Mouse (Mus musculus): ENCODE measurements around the gene Ccnt1. TPM values are rescaled to one million over a fixed set of nuclear protein-coding genes. Genes with fewer than 3 reads are reported as not detected.

Ccnt1 gene
- 57.0 and 57.3 TPM in 2 replicates for total RNA-seq (2021)
- long read RNA-seq, experiment 1, transcript Ccnt1-201 (9 exons, 2,175 nt), result major isoform, 8 of 15 reads
- long read RNA-seq, experiment 1, partial matches to known transcripts, result 1 of 15 reads
- long read RNA-seq, experiment 1, other reads (novel, unspliced or antisense), result 6 of 15 reads
- long read RNA-seq, experiment 2, partial matches to known transcripts, result 1 of 9 reads
- long read RNA-seq, experiment 2, other reads (novel, unspliced or antisense), result 3 of 9 reads

GRCm38 (mm10) chr15:98570873-98571538 lies at the start of gene Ccnt1, which contains the start of gene 4930415O20Rik:
Gene Ccnt1, minus strand, starts transcription at chr15:98570923.
Gene 4930415O20Rik, plus strand, starts transcription at chr15:98571004.
- no peak for DNase-seq

DNA sequence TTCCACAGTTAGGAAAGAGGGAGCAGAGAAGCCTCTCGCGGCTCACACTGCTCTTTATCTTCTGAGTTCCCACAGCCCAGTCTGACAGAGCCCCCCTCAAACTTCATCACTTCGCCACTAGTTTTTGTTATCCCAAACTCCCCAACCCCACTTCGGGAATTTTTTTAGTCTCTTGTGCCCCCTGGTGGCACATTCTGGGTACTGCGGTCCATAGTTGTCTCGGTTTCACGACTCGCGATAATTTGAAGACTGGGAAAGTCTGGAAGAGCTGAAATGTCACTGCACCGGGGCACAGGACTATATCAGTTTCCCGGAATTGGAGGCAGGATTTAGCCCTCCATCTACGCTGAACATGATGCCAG lies 46.4 kb upstream of the Ccnt1 start:
- DNase-seq, result peak; percentile 82

GRCm38 (mm10) chr15:98616362-98617175 lies 45.8 kb upstream of the Ccnt1 start:
- no peak for DNase-seq

GRCm38 (mm10) chr15:98615751-98616150 lies 45.0 kb upstream of the Ccnt1 start:
- DNase-seq, result no peak

DNA sequence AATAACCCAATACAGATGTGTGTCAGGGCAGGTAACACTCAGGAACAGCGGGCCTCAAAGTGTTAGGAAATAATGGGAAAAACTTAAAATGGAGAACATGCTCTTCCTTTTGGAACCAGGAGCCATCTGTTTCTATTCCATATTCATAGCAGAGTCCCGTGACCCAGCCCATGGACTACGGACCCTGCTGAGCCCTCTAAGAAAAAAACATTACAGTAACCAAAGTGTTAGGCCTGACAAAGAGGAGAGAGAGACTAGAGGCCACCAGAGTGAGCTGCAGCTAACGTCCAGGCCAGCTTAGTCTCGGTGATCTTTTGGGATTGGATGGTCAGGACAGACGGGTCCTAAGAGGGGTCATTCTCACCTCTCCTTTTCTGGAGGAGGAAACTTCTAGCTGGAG lies 44.2 kb upstream of the Ccnt1 start:
- no peak for DNase-seq

DNA sequence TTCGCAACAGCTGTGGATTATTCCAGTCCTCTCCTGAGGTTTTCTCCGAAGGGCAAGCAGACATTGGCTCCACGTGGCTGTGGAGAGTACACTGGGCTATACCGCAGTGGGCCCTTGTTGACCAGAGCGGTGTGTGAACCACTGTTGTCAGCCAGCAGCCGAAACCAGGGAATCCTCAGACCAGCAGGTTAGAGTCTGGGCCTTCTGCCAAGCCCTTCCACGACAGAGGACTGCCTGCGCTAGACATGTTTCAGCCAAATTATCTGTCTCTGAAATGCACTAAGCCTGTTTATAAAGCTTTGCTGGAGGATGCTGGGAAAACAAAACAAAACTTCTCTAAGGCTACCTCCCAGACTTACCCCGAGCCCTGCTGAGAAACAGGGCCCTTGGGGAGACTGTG lies 43.8 kb upstream of the Ccnt1 start:
- peak; percentile 54 for DNase-seq

- no peak for DNase-seq
These were observed 41.5 kb upstream of the Ccnt1 start for GRCm38 (mm10) chr15:98612229-98612628.

DNA sequence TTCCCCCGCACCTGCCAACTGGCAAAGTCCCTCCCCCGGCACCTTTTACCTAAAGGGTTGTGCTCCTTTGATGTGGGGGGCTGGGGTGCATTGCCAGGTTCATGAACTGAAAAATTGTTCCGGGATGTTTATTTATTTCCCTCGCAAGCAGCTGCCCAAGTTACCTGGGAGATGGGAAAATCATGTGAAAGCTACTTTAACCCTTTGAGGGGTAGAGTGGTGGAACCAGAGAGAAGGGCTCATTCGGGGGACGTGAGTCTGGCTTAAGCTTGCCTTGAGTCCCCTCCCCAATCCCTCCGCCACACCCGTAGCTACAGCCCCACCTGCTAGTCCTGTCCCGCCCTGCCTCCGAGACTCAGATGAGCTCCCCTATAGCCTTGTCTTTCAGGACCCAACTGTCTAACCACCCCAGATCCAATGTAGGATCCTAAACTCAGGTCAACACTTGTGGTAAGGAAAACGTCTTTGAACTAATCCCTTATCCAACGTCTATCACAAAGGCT lies 39.5 kb upstream of the Ccnt1 start:
- no peak for DNase-seq

DNA sequence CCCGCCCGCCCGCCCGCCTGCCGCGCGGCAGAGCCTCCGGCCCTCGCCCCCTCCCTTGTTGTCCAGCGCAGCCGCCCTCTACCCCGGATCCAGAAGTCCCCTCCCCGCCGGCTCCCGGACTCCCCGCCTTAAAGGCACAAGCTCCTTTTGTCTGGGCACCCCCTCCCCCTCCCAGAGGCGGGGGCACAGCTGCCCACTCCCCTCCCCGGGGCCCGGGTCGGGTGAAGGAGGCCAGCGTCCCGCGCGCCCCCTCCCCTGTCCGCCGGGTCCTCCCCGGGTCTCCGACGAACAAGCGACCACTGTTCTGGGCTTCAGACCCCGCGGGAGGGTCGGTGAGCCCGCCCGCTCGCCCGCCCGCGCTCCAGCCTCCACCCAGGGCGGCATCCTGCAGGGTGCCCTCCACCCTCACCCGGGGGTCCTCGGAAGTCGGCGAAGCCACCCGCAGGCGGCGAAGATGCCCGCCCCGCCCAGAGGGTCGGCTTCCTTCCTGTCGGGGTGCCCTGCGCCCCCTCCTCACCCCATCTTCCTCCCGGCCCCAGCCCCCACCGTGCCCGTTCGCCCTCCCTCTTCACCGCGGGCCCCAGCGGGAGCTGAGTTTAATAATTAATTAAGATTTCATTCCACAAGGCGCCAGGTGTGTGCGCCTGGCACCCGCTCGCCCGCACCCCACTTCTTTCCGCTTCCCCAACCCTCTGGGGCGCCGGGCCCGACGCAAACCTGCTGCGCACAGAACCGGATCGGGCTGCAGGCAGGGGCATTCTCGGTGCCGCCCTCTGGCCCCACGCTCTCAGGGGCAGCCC lies 38.8 kb upstream of the Ccnt1 start, which contains the start of gene Adcy6:
TSS of gene Adcy6 (minus strand) at position 746 of the 800 bp plus-strand sequence.
- DNase-seq, result peak; percentile 90

GRCm38 (mm10) chr15:98608784-98609250 lies 38.1 kb upstream of the Ccnt1 start:
- DNase-seq, result peak; percentile 48

DNA sequence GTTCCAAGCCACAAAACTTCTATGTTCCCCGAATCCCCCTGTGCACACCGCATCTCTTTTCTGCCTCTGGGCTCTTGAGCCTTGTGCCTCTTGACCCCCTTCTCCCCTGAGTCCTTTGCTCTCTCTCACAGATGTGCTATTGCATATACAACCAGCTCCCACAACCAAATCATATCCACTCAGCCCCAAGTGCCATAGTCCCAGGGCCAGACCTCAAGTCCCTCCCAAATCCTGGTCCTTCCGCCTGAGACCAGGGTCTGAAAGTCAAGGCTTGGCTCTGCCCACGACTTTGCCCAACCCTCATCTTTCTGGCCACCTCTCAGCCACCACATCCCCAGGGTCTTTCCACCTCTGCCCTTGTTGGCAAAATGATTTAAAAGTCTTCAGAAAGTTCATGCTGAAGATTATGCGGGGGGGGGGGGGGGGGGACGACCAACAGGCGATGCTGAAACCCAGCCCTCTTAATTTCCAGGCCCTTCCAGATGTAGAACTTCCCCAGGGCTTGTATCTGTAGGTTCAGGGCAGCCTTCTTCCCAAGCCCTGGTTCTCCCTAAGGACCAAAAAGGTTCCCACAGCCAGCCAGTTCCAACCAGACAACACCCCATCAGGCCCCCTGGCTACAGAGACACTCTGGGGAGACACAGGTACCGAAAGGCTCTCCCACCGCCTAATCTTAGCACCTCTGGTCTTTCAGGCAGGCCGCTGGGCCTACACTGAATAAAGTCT lies 37.5 kb upstream of the Ccnt1 start:
- DNase-seq, result peak; percentile 55

DNA sequence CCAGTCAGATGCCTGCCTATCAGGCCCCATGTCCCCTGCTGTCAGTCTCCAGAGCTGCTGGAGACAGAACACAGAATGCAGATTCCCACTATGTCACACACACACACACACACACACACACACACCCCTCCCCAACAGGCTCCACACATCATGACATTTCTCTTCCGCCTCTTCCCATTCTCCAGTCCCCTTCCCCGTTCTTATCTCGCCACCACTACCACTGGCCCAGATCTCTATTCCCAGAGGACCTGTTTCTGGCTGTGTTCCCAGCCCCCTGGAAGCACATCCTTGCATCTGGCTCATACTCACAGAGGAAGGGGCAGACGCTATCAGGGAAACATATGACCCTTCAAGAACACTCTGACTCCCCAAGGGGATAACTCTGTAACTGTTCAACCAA lies 36.8 kb upstream of the Ccnt1 start:
- DNase-seq, result peak; percentile 69

DNA sequence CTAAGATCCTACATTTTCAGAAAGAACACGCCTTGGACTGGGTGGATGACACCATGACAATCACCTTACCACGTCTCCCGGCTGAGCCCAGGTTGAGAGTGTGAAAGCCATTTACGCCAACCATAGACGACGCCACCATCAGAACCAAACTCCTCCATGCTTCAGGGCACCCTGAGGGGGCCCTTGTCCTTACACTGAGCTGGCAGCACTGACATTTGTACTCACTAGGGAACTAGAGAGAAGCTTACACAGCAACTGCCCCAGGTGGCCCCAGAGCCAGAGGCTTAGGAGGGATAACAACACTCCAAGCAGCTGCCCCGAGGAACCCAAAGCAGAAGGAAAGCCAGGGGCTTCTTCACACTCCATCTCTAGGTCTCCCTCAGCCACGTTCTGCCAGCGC lies 36.0 kb upstream of the Ccnt1 start:
- peak; percentile 4 for DNase-seq

DNA sequence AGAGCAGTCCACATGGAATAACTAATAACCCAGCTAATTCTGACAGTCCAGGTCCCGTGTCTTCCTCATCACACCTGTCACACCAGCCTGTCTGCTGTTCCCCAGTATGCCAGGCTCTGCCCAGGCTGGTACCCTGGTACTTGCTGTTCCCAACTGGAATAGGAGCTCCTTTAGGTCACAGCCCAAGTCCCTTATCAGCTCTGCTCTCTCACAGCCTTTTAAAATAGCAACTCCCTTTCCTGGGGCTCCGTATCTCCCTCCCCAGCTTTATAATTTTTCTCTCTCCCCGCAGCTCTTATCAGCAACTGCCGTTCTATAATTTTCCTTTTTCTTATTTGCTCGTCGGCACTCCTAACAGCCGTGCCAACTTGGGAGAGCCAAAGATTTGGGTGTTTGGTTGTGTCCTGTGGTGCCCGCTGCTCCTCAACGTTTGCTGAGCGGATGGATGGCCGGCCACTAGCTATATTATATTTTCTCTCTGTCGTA lies 35.4 kb upstream of the Ccnt1 start:
- no peak for DNase-seq

GRCm38 (mm10) chr15:98604041-98604575 lies 33.4 kb upstream of the Ccnt1 start:
- DNase-seq, result peak; percentile 6

- DNase-seq, result no peak
These were observed 32.3 kb upstream of the Ccnt1 start for GRCm38 (mm10) chr15:98602921-98603458.

DNA sequence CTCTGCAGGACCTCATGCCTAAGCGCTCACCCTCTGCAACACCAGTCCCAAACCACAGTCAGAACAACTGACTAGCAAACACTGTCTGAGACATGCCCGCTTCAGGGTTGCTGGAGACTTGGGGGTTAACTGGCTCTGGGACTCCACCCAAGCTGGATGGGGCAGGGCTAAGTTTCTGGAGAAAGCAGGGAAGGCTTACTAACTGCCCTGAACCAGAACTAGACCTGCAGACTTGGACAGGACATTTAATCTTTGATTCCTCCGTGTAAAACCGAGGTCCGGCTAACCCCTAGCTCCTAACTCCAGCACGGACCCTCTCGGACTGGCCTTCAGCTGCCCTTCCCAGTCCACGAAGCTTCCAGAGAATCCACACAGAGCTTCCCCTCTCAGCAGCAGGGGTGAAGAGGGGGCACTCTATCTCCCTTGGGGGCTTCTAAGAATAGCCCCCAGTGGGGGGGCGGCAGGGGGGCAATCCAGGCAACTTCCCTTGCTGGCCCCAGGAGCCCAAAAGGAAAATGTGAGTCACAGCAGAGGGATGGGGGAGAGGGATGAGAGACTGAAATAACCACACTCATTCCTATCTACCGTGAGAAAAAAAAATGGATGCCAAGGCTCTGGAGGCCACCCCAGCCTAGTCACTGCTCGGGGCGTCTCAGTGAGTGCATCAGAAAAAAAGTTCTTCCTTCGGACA lies 31.6 kb upstream of the Ccnt1 start:
- DNase-seq, result peak; percentile 58

DNA sequence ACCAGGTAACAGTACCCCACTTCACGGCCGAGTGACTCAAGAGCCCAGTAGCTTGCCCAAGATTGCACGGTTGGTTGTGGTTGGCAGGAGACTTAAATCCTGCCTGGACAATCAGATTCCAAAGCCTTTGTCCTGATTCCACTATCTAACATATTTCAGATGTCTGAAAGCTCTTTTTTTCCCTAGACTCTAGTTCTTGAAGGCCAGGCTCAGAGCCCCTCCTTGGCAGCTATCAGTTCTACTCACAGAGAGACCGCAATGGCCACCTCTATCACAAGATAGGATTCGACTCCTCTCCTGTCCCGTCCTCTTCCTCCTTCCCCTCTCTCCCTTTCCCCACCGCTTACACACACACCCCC lies 31.1 kb upstream of the Ccnt1 start:
- no peak for DNase-seq

- no peak for DNase-seq
These were observed 29.4 kb upstream of the Ccnt1 start for GRCm38 (mm10) chr15:98600036-98600709.

Measured in adrenal gland, postnatal 14 days (tissue).